Mouse (Mus musculus) ES-Bruce4 (cell line): ENCODE data around the gene Hpn.

Source experiments
- CTCF ChIP-seq: IDR thresholded peaks from one replicate; pipeline ENCODE4 v1.8.1; 2011; ENCODE audit warnings: low read depth, low read length
- EP300 ChIP-seq: IDR thresholded peaks from 2 replicates; pipeline ENCODE4 v1.6.1; 2011; ENCODE audit warnings: low read depth, low read length; ENCODE audit not compliant: insufficient read depth

GRCm38 (mm10) chr7:31149271-31149670, 34.2 kb upstream of the Hpn start:
- TF ChIP-seq CTCF = no peak
- TF ChIP-seq EP300 = no peak
